Mouse (Mus musculus) CH12.LX (cell line): ENCODE results near the gene Atg4b. TPM values are rescaled to one million over a fixed set of nuclear protein-coding genes. Genes with fewer than 3 reads are reported as not detected.
A peak's percentile ranks its signal among the peaks of the same experiment; 100 is the strongest.

Source experiments
- DNase-seq: peaks from one replicate; pipeline ENCODE4 v3.0.0-alpha.2; 2013; ENCODE audit errors: extremely low read depth
- H3K27ac ChIP-seq: 2 replicates; pipeline ENCODE4 v1.5.1; 2012; ENCODE audit warnings: low read depth, mild to moderate bottlenecking, control low read depth, moderate library complexity; ENCODE audit not compliant: insufficient read depth
- H3K27me3 ChIP-seq: replicated peaks from 2 replicates; pipeline ENCODE3; 2012; ENCODE audit warnings: inconsistent platforms
- H3K36me3 ChIP-seq, 2 experiments: replicated peaks in 1 of 2; 2 replicates each; pipeline versions ENCODE3 to v1.6.1; 2012; ENCODE audit warnings: inconsistent platforms in 1 of 2, low read length in 1 of 2, mild to moderate bottlenecking in 1 of 2, mixed read lengths in 1 of 2, moderate library complexity in 1 of 2; ENCODE audit not compliant: control insufficient read depth in 1 of 2, insufficient read depth in 1 of 2
- H3K4me1 ChIP-seq, 2 experiments: 2 replicates each; pipeline ENCODE4 v1.6.1; 2012; ENCODE audit warnings: inconsistent platforms in 1 of 2, moderate library complexity in 1 of 2; ENCODE audit not compliant: insufficient read depth in 2 of 2, control insufficient read depth in 1 of 2
- H3K4me2 ChIP-seq: 2 replicates; pipeline ENCODE4 v1.6.1; 2012; ENCODE audit warnings: low read depth, mild to moderate bottlenecking, control low read depth; ENCODE audit not compliant: poor library complexity, insufficient read depth, severe bottlenecking
- H3K4me3 ChIP-seq, 3 experiments: fragments of 150-350 bp in 1 of 3; sonication (generic) in 1 of 3; replicated peaks in 1 of 3; 2 replicates each; pipeline versions ENCODE3 to v1.5.1; 2011 to 2012; ENCODE audit warnings: low read depth in 2 of 3, low read length in 2 of 3, mild to moderate bottlenecking in 2 of 3, moderate library complexity in 2 of 3, control low read depth in 1 of 3, improper control_type of control experiment in 1 of 3, inconsistent platforms in 1 of 3, mixed read lengths in 1 of 3; ENCODE audit not compliant: poor library complexity in 1 of 3
- H3K79me2 ChIP-seq: replicated peaks from 2 replicates; pipeline ENCODE4 v1.6.1; 2012; ENCODE audit warnings: mild to moderate bottlenecking, moderate library complexity; ENCODE audit not compliant: control insufficient read depth, poor library complexity, insufficient read depth, severe bottlenecking; ENCODE audit errors: extremely low read depth
- H3K9ac ChIP-seq: 2 replicates; pipeline ENCODE4 v1.6.1; 2012; ENCODE audit warnings: low read depth, mild to moderate bottlenecking, control low read depth, moderate library complexity; ENCODE audit not compliant: insufficient read depth
- H3K9me3 ChIP-seq: replicated peaks from 2 replicates; pipeline ENCODE3; 2012; ENCODE audit warnings: low read length, inconsistent platforms, mixed read lengths
- ETS1 ChIP-seq: conservative IDR thresholded peaks from 2 replicates; pipeline ENCODE4 v1.6.1; 2012; ENCODE audit warnings: low read depth, mild to moderate bottlenecking, inconsistent platforms, low read length, improper control_type of control experiment, moderate library complexity
- IRF4 ChIP-seq: IDR thresholded peaks from 2 replicates; pipeline ENCODE4 v1.6.1; 2014; ENCODE audit warnings: low read depth, mild to moderate bottlenecking, inconsistent platforms, low read length, improper control_type of control experiment
- JUN ChIP-seq: IDR thresholded peaks from 2 replicates; pipeline ENCODE4 v1.6.1; 2011; ENCODE audit warnings: low read depth, mild to moderate bottlenecking, low read length, improper control_type of control experiment, moderate library complexity; ENCODE audit not compliant: insufficient read depth
- KAT2A ChIP-seq: IDR thresholded peaks from 2 replicates; pipeline ENCODE4 v1.6.1; 2012; ENCODE audit warnings: low read length, improper control_type of control experiment, inconsistent platforms; ENCODE audit not compliant: insufficient replicate concordance
- MAX ChIP-seq: IDR thresholded peaks from 2 replicates; pipeline ENCODE4 v1.6.1; 2011; ENCODE audit warnings: low read length, improper control_type of control experiment
- MAZ ChIP-seq: IDR thresholded peaks from 2 replicates; pipeline ENCODE4 v1.6.1; 2012; ENCODE audit warnings: low read depth, mild to moderate bottlenecking, inconsistent platforms, low read length, improper control_type of control experiment, moderate library complexity
- NRF1 ChIP-seq: IDR thresholded peaks from 2 replicates; pipeline ENCODE4 v1.6.1; 2014; ENCODE audit warnings: low read depth, mild to moderate bottlenecking, inconsistent platforms, low read length, improper control_type of control experiment, moderate library complexity
- POLR2A ChIP-seq: IDR thresholded peaks from 2 replicates; pipeline ENCODE4 v1.6.1; 2011; ENCODE audit warnings: low read depth, mild to moderate bottlenecking, improper control_type of control experiment, low read length
- RCOR1 ChIP-seq: conservative IDR thresholded peaks from 2 replicates; pipeline ENCODE4 v1.6.1; 2012; ENCODE audit warnings: low read depth, mild to moderate bottlenecking, inconsistent platforms, low read length, improper control_type of control experiment
- TBP ChIP-seq: conservative IDR thresholded peaks from 2 replicates; pipeline ENCODE4 v1.6.1; 2011; ENCODE audit warnings: low read depth, low read length, improper control_type of control experiment
- UBTF ChIP-seq: IDR thresholded peaks from 2 replicates; pipeline ENCODE4 v1.6.1; 2012; ENCODE audit warnings: low read depth, mild to moderate bottlenecking, inconsistent platforms, low read length, improper control_type of control experiment, moderate library complexity
- USF1 ChIP-seq: IDR thresholded peaks from 2 replicates; pipeline ENCODE4 v1.6.1; 2014; ENCODE audit warnings: low read depth, mild to moderate bottlenecking, inconsistent platforms, low read length, improper control_type of control experiment
- ZC3H11A ChIP-seq: IDR thresholded peaks from 2 replicates; pipeline ENCODE4 v1.6.1; 2012; ENCODE audit warnings: low read depth, mild to moderate bottlenecking, inconsistent platforms, low read length, improper control_type of control experiment
- ZKSCAN1 ChIP-seq: IDR thresholded peaks from 2 replicates; pipeline ENCODE4 v1.6.1; 2012; ENCODE audit warnings: low read depth, inconsistent platforms, low read length, improper control_type of control experiment, borderline replicate concordance
- ZMIZ1 ChIP-seq: IDR thresholded peaks from 2 replicates; pipeline ENCODE4 v1.6.1; 2012; ENCODE audit warnings: low read depth, mild to moderate bottlenecking, inconsistent platforms, low read length, improper control_type of control experiment
- ZNF384 ChIP-seq: IDR thresholded peaks from 2 replicates; pipeline ENCODE4 v1.6.1; 2012; ENCODE audit warnings: low read depth, low read length, improper control_type of control experiment, inconsistent platforms
- dilution Hi-C: fragments of 300-500 bp; cut with MboI; formaldehyde crosslinking; loops from 2 replicates; pipeline ENCODE4 v1.14.3; 2020; ENCODE audit warnings: low sequenced_read_pairs; ENCODE audit not compliant: extremely low pct_unique_long_range_greater_than_20kb, extremely low pct_ligation_motif_present
- in situ Hi-C: fragments of 300-500 bp; cut with MboI; formaldehyde crosslinking; loops from 3 replicates; pipeline ENCODE4 v1.14.3; 2019; ENCODE audit warnings: low sequenced_read_pairs, low pct_ligation_motif_present, low pct_unique_long_range_greater_than_20kb, mixed read lengths
- polyA plus RNA-seq: library from polyadenylated mRNA; unstranded; fragments of >175 nt; gene quantifications from 2 replicates; pipeline ENCODE4 v1.2.1, GENCODE M21; 2012; ENCODE audit warnings: low read depth; ENCODE audit not compliant: insufficient read length
- total RNA-seq, 2 experiments: library from RNA; depleted of rRNA; stranded (reverse); fragments of 300-350 nt in 1 of 2; fragments of >200 nt in 1 of 2; gene quantifications; 2 replicates each; pipeline ENCODE4 v1.2.3; 2012 to 2014

Gene Atg4b
- total and polyA plus RNA-seq, 3 experiments: 20.1 to 55.1 (median 21.4) TPM

DNA sequence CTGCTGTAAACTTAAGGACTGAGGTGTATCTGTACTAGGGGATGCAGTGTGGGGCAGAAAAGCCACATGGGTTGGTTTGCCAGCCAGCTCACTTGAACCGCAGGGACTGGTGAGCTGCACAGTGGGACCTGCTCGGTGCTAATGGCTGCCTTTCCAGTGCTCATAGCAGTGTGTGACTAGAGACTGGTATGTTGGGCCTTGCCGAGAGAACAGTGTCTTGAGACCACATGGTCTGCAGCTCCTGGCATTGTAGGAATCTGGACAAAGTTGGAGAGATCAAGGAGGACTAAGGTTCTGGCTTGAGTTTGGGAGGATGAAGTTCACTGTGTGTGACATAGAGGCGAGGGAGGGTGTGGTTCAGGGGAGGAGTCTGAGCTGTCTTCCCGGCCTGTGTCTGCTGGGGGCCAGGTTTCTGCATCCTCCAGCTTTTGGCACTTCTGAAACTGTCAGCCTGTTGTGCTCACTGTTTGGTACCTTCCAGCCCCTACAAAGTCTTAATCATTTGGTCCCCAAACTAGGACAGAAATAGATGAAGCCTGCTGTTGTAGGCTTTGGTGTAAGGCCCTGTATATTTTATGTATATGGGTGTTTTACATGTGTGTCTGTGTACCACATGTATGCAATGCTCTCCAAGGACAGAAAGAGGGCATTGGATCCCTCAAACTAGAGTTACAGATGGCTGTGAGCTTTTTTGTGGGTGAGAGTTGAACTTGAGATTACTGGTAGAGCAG, 54.1 kb downstream of the Atg4b start:
- DNase-seq: no peak
- no peaks in the 10 kb centered on the region for H3K9me3 ChIP-seq
- dilution Hi-C loops: no loop called here
- H3K4me1 ChIP-seq: peaks cover 12 to 26% of the 10 kb centered on the region in 2 experiments; a peak in 3 of 4 replicates
- H3K27me3 ChIP-seq: no peaks in the 10 kb centered on the region
- H3K79me2 ChIP-seq: peaks cover 21% of the 10 kb centered on the region
- TF ChIP-seq ZC3H11A (no peak), ETS1 (no peak), POLR2A (no peak), IRF4 (no peak), TBP (no peak), UBTF (no peak), MAZ (no peak), KAT2A (no peak)
- H3K27ac ChIP-seq: no peak overlapping the region
- in situ Hi-C loops: no loop called here
- no peak overlapping the region for H3K9ac ChIP-seq
- H3K4me3 ChIP-seq: no peak overlapping the region
- H3K4me2 ChIP-seq: peak overlapping the region; percentile 98; the same call in 1 of the 2 replicates
- peaks cover 32 to 48% of the 10 kb centered on the region in 2 experiments for H3K36me3 ChIP-seq

DNA sequence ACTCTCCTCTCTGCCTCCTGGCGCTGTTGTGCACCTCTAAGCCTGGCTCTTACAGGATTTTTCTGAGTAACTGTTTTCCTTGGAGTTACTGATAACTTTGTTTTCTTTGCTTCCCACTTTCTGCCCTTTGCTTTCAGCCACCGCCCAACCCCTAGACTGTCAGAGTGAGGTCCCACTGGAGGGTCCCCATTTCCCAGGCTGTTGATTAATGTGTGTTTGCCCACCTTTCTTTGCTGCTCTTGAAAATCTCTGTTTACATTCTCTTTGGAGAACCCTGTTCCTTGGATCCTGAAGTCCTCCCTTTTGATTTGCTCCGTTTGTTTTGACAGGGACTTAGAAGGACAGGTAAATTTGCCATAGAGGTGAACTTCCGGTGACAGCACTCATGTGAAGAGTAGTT, 57.6 kb downstream of the Atg4b start:
- H3K4me2 ChIP-seq: no peak overlapping the region
- H3K9ac ChIP-seq: no peak overlapping the region
- peaks cover 54 to 77% of the 10 kb centered on the region in 2 experiments for H3K36me3 ChIP-seq
- H3K27me3 ChIP-seq: no peaks in the 10 kb centered on the region
- dilution Hi-C loops (no loop called here), in situ Hi-C loops (no loop called here)
- no peak overlapping the region for H3K4me3 ChIP-seq
- H3K27ac ChIP-seq: no peak overlapping the region
- peaks cover 8% of the 10 kb centered on the region for H3K79me2 ChIP-seq
- no peaks in the 10 kb centered on the region for H3K9me3 ChIP-seq
- DNase-seq: no peak
- peaks cover 8 to 22% of the 10 kb centered on the region in 2 experiments; a peak in 3 of 4 replicates for H3K4me1 ChIP-seq
- TF ChIP-seq JUN: no peak
- no peak for TF ChIP-seq ZKSCAN1
- TF ChIP-seq RCOR1: no peak
- no peak for TF ChIP-seq ZNF384
- no peak for TF ChIP-seq TBP
- TF ChIP-seq MAX: no peak
- TF ChIP-seq USF1: no peak
- TF ChIP-seq IRF4: no peak
- no peak for TF ChIP-seq ZMIZ1
- no peak for TF ChIP-seq NRF1
